Mouse (Mus musculus): ENCODE results near the gene 1700030J22Rik. TPM values are rescaled to one million over a fixed set of nuclear protein-coding genes. Genes with fewer than 3 reads are reported as not detected.

Gene 1700030J22Rik
- polyA plus RNA-seq, 2 experiments: 0.20 to 0.25 TPM

DNA sequence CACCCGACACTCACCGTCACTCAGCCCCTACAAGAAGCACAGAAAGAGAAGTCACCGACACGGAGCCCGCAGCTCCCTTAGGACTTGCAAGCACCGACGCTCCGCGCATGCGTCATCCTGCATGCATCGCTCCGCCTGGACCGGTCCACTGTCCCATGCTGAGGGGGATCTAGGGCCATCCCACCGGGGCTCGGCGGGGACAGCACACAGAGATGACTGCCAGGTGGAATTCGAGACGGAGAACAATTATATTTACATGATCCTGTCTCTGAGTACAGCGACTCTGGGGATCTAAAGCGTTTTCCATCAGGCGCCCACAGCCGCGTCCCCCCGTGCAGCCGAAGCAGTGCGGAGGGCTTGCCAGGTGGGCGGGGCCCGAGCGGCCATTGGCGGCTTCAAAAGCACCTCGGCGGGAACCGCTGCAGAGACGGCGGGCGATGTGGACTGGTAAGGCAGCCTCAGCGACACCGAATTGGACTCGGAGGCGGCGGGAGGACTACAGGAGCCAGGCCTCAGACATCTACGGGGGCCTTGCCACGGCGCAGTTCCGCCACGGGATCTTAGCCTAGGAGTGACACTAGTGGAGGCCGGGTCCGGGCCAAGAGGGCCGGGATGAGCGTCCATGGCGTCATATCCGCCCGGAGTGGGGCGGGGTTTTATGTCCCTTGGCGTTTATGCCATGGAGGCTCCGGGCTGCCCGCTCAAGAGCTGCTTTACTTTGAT, 57.3 kb downstream of the 1700030J22Rik start, which contains the start of the genes Cmc2 and Cenpn:
Gene Cmc2 (minus strand): TSS at position 119 of the 723 bp plus-strand sequence.
Gene Cenpn (plus strand): TSS at position 394 of the 723 bp plus-strand sequence.
- ATAC-seq (ENCODE audit: insufficient read depth) (peak; percentile 94), DNase-seq (ENCODE audit: low read depth in 3 of 3, low spot score in 3 of 3) (peak; percentile 92)
- Histone ChIP-seq H3K36me3 (replicated peaks; ENCODE audit: control insufficient read depth, insufficient read depth, low read depth) (peaks cover 14% of the 10 kb centered on the region), H3K9ac (replicated peaks) (peak within 1 kb of the TSS; percentile 92), H3K27me3 (ENCODE audit: control insufficient read depth, insufficient read depth, low read length) (no peaks in the 10 kb centered on the region), H3K9me3 (ENCODE audit: control insufficient read depth, low read length) (no peaks in the 10 kb centered on the region), H3K4me2 (ENCODE audit: low read depth) (peak within 1 kb of the TSS; percentile 94), H3K4me1 (replicated peaks; ENCODE audit: control insufficient read depth in 2 of 2, insufficient read depth in 2 of 2, low read length in 1 of 2) (peaks cover 14 to 17% of the 10 kb centered on the region in 2 experiments), H3K4me3 (ENCODE audit: insufficient read depth in 1 of 2, low read depth in 2 of 2, low read length in 2 of 2) (peak within 1 kb of the TSS; percentile 89 to 95), H3K27ac (peak within 1 kb of the TSS; percentile 89)
- peak; percentile 43; the same call in 1 of the 2 replicates for TF ChIP-seq EP300 (IDR thresholded peaks at IDR 0.05; ENCODE audit: low read depth)
- no peak for TF ChIP-seq CTCF (IDR thresholded peaks at IDR 0.05; ENCODE audit: low read depth)
- under 1% methylated on average over 57 of the region's 57 CpGs for WGBS (ENCODE audit: insufficient replicate concordance)

DNA sequence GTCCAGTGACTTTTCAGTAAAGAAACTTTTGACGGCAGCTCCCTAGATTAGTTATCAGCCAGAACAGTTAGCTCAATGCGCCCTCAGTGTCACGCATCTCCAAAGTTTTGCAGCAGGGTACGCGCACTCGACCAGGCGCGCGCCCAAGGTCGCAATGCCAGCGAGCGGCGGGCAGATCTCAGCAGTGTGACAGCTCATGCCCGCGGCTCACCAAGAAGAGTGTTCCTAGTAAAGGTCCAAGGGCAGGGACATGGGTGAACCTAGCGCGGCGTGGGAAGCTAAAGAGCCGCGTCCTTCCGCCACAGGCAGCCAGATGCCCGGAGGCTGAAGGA, 57.8 kb downstream of the 1700030J22Rik start:
- peak in 2 of 3 experiments; percentile 47 to 56 for DNase-seq (ENCODE audit: low read depth in 3 of 3, low spot score in 3 of 3)
- peak overlapping the region; percentile 94 for H3K4me2 ChIP-seq (ENCODE audit: low read depth)
- WGBS (ENCODE audit: insufficient replicate concordance): under 1% methylated on average over 22 of the region's 22 CpGs
- peak; percentile 70 for ATAC-seq (ENCODE audit: insufficient read depth)
- H3K27ac ChIP-seq: peak overlapping the region; percentile 89
- H3K4me1 ChIP-seq (replicated peaks; ENCODE audit: control insufficient read depth in 2 of 2, insufficient read depth in 2 of 2, low read length in 1 of 2): peaks cover 14 to 17% of the 10 kb centered on the region in 2 experiments
- TF ChIP-seq CTCF (IDR thresholded peaks at IDR 0.05; ENCODE audit: low read depth) (no peak), EP300 (IDR thresholded peaks at IDR 0.05; ENCODE audit: low read depth) (no peak)
- H3K36me3 ChIP-seq (replicated peaks; ENCODE audit: control insufficient read depth, insufficient read depth, low read depth): peaks cover 9% of the 10 kb centered on the region
- H3K9ac ChIP-seq (replicated peaks): peak overlapping the region; percentile 92
- peak overlapping the region; percentile 89 to 95 for H3K4me3 ChIP-seq (ENCODE audit: insufficient read depth in 1 of 2, low read depth in 2 of 2, low read length in 2 of 2)
- no peaks in the 10 kb centered on the region for H3K27me3 ChIP-seq (ENCODE audit: control insufficient read depth, insufficient read depth, low read length)
- H3K9me3 ChIP-seq (ENCODE audit: control insufficient read depth, low read length): no peaks in the 10 kb centered on the region

Other genes with a start within 250 kb of the 1700030J22Rik start
- 0.55 and 0.77 TPM in 2 replicates for gene Cdyl2, start 246.0 kb downstream of the 1700030J22Rik start, polyA plus RNA-seq (2012; rRNA removed)
- 1.5 and 2.2 TPM in 2 replicates for gene Cdyl2, start 246.0 kb downstream of the 1700030J22Rik start, polyA plus RNA-seq (2014; fragmentation: Nextera tagmentation; extraction: Ambion mirVana)
- 15.3 and 20.6 TPM in 2 replicates for gene Cmc2, start 57.5 kb downstream of the 1700030J22Rik start, polyA plus RNA-seq (2012; rRNA removed)
- gene Cmc2, start 57.5 kb downstream of the 1700030J22Rik start, polyA plus RNA-seq (2014; fragmentation: Nextera tagmentation; extraction: Ambion mirVana): 81.1 and 87.6 TPM in 2 replicates
- 19.4 and 21.3 TPM in 2 replicates for gene Cenpn, start 57.2 kb downstream of the 1700030J22Rik start, polyA plus RNA-seq (2012; rRNA removed)
- 27.4 and 28.9 TPM in 2 replicates for gene Cenpn, start 57.2 kb downstream of the 1700030J22Rik start, polyA plus RNA-seq (2014; fragmentation: Nextera tagmentation; extraction: Ambion mirVana)
- gene Atmin, start 35.6 kb downstream of the 1700030J22Rik start, polyA plus RNA-seq (2012; rRNA removed): 2.8 and 3.3 TPM in 2 replicates
- 3.3 and 4.9 TPM in 2 replicates for gene Atmin, start 35.6 kb downstream of the 1700030J22Rik start, polyA plus RNA-seq (2014; fragmentation: Nextera tagmentation; extraction: Ambion mirVana)
- gene Gcsh, start 14.6 kb upstream of the 1700030J22Rik start, polyA plus RNA-seq (2012; rRNA removed): 24.8 and 38.8 TPM in 2 replicates
- gene Gcsh, start 14.6 kb upstream of the 1700030J22Rik start, polyA plus RNA-seq (2014; fragmentation: Nextera tagmentation; extraction: Ambion mirVana): 81.3 and 84.0 TPM in 2 replicates
- not detected in 2 replicates for gene Pkd1l2, start 103.5 kb upstream of the 1700030J22Rik start, polyA plus RNA-seq (2012; rRNA removed)
- not detected in 2 replicates for gene Pkd1l2, start 103.5 kb upstream of the 1700030J22Rik start, polyA plus RNA-seq (2014; fragmentation: Nextera tagmentation; extraction: Ambion mirVana)
- gene Bco1, start 116.9 kb upstream of the 1700030J22Rik start, polyA plus RNA-seq (2012; rRNA removed): 4.3 and 5.2 TPM in 2 replicates
- gene Bco1, start 116.9 kb upstream of the 1700030J22Rik start, polyA plus RNA-seq (2014; fragmentation: Nextera tagmentation; extraction: Ambion mirVana): 3.2 and 4.3 TPM in 2 replicates
- gene Gan, start 179.2 kb upstream of the 1700030J22Rik start, polyA plus RNA-seq (2012; rRNA removed): 1.4 and 1.6 TPM in 2 replicates
- gene Gan, start 179.2 kb upstream of the 1700030J22Rik start, polyA plus RNA-seq (2014; fragmentation: Nextera tagmentation; extraction: Ambion mirVana): 0.62 and 0.77 TPM in 2 replicates